Mouse (Mus musculus) limb, embryonic 15.5 days (tissue): ENCODE measurements around the gene Gatd1. TPM values are rescaled to one million over a fixed set of nuclear protein-coding genes. Genes with fewer than 3 reads are reported as not detected.
A peak's percentile ranks its signal among the peaks of the same experiment; 100 is the strongest.

Experiments used
- ATAC-seq: fragments of 200-750 bp; cut with Nextera tagmentation; 2 replicates; pipeline ENCODE4 v1.8.0; 2017; ENCODE audit warnings: low read depth, moderate TSS enrichment; ENCODE audit not compliant: insufficient number of reproducible peaks, low FRiP score, low TSS enrichment
- H3K27ac ChIP-seq: fragments of 300-500 bp; sonication (generic); 2 replicates; pipeline ENCODE4 v1.5.1; 2015; ENCODE audit warnings: moderate library complexity, mild to moderate bottlenecking, inconsistent platforms
- H3K27me3 ChIP-seq: fragments of 300-500 bp; sonication (generic); 2 replicates; pipeline ENCODE4 v1.6.1; 2015; ENCODE audit warnings: inconsistent platforms
- H3K36me3 ChIP-seq: fragments of 300-500 bp; sonication (generic); 2 replicates; pipeline ENCODE4 v1.6.1; 2015; ENCODE audit warnings: inconsistent platforms
- H3K4me1 ChIP-seq: fragments of 300-500 bp; sonication (generic); 2 replicates; pipeline ENCODE4 v1.6.1; 2015; ENCODE audit warnings: inconsistent platforms
- H3K4me2 ChIP-seq: fragments of 300-500 bp; sonication (generic); 2 replicates; pipeline ENCODE4 v1.6.1; 2015; ENCODE audit warnings: mild to moderate bottlenecking, inconsistent platforms
- H3K4me3 ChIP-seq: fragments of 300-500 bp; sonication (generic); 2 replicates; pipeline ENCODE4 v1.5.1; 2015; ENCODE audit warnings: mild to moderate bottlenecking, inconsistent platforms
- H3K9ac ChIP-seq: fragments of 300-500 bp; sonication (generic); 2 replicates; pipeline ENCODE4 v1.6.1; 2015; ENCODE audit warnings: inconsistent platforms
- H3K9me3 ChIP-seq: fragments of 300-500 bp; sonication (generic); 2 replicates; pipeline ENCODE4 v1.6.1; 2016; ENCODE audit warnings: inconsistent platforms
- WGBS: fragments of 180-500 bp; shearing (Covaris S2); methylation state at CpG from one replicate; pipeline ENCODE4 v1.1.7; 2015; 5-methylcytosine and 5-hydroxymethylcytosine counted together
- polyA plus RNA-seq: library from polyadenylated mRNA; unstranded; fragments of >200 nt; fragmentation: Nextera tagmentation; extraction: Ambion mirVana; gene quantifications from 2 replicates; pipeline ENCODE4 v1.2.1, GENCODE M21; 2015

Gene Gatd1
- polyA plus RNA-seq, 1 experiment from 2014 or later: 62.9 TPM

DNA sequence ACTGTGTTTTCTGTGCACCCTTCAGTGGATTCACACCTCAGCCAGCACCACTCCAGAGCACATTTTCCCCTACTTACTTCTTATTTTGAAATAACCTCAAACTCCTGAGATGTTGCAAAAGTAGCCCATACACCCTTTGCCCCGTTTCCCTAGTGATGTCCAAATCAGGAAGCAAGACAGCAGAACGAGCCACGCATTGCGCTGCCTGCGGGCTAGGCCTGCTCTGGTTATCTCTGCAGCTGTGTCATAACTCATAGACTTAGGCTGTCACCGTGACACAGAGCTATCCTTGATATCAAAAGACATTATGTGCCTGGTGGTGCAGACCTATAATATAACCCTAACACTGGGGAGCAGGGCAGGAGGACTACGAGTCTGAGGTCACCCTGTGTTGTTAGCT is 19.8 kb downstream of the Gatd1 start:
- WGBS: 82% methylated on average over 7 of the region's 7 CpGs

DNA sequence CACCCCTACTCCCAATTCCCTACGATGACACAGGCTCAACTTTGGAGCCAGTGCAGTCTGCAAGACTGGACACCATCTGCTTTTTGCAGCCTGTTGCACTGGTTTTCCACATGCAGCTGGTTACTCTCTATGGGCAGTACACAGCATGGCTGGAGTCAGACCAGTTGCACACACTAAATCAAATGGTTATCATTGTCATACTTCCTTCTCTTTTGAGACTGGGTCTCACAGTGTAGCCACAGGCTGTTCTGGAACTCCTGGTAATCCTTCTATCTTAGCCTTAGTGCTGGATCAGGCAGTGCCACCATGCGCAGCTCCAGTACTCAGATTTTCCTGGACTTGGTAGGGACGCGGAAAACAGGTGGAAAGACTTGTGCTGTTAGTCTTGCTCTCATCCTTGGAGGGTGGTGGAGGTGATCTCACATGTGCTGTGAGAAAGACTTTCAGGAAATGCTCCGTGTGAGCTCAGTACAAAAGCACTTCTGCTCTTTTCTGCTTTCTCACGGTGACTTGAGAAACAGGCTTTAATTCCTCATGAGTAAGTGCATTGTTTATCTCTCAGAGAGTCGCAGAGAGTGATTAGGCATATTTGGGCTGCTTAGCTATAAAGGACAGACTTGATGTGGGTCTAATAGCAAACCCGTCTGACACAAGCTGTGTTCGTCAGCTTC is 21.2 kb downstream of the Gatd1 start:
- Histone ChIP-seq H3K4me1 (peaks cover 16% of the 10 kb centered on the region), H3K4me3 (peak overlapping the region; percentile 82), H3K9me3 (no peaks in the 10 kb centered on the region), H3K9ac (peak overlapping the region; percentile 39), H3K36me3 (peaks cover 18% of the 10 kb centered on the region), H3K27ac (peak overlapping the region; percentile 82), H3K27me3 (0 out of 2 replicates have a peak, but pooled peaks cover 3% of the 10 kb centered on the region), H3K4me2 (peak overlapping the region; percentile 90)
- 30% methylated on average over 9 of the region's 9 CpGs for WGBS
- no peak for ATAC-seq

More for the DNA sequence above, 19.8 kb downstream of the Gatd1 start:
- no peaks in the 10 kb centered on the region for H3K9me3 ChIP-seq
- H3K36me3 ChIP-seq: peaks cover 29% of the 10 kb centered on the region
- 0 out of 2 replicates have a peak, but pooled peaks cover 3% of the 10 kb centered on the region for H3K27me3 ChIP-seq
- peaks cover 16% of the 10 kb centered on the region for H3K4me1 ChIP-seq
- H3K9ac ChIP-seq: no peak overlapping the region
- H3K4me3 ChIP-seq: no peak overlapping the region
- no peak overlapping the region for H3K27ac ChIP-seq
- no peak overlapping the region for H3K4me2 ChIP-seq
- ATAC-seq: no peak

DNA sequence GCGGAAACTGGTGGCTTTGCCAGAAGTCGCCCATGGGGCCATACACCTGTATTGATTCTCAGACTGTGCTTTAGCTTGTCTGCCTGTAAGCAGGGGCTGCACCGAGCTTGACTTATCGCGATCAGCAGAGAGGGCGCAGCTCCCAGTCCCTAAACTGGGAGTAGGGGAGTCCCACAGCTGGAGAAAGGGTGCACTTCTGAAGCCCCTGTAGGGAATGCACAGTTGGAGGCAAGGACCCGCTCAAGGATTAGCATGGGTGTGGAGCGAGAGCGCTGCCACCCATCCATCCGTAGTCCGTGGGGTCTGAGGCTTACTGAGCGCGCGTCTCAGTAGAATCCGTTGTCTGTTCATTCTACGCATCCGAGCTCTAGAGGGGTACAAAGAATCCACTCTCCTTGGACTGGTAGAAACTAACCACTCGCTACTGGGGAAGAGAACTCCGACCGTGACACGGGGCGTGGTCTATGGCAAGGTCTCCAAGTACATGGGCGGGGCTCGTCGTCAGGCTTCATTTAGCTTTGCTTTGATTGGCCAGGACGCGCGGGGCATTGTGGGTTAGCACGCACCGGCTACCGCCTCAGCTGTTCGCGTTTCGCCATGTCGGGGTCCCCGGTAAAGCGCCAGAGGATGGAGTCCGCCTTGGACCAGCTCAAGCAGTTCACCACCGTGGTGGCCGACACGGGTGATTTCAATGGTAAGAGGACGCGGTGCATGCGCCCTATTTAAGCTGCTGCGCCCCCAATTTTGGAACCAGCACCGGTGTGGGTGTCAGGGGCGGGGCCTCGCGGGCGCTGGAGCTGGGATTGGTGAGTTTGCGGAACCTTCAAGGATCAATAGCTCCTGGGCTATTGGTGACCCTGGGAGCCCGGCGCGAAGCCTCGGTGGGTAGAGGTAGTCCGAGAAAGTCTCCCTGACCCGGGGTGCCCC is 22.0 kb downstream of the Gatd1 start, which contains the start of gene Taldo1:
TSS of gene Taldo1 (plus strand) at position 575 of the 927 bp plus-strand sequence.
- WGBS: under 1% methylated on average over 57 of the region's 57 CpGs
- Histone ChIP-seq H3K27me3 (0 out of 2 replicates have a peak, but pooled peaks cover 3% of the 10 kb centered on the region), H3K9me3 (no peaks in the 10 kb centered on the region), H3K4me2 (peak within 1 kb of the TSS; percentile 90), H3K9ac (peak within 1 kb of the TSS; percentile 39), H3K36me3 (peaks cover 13% of the 10 kb centered on the region), H3K27ac (peak within 1 kb of the TSS; percentile 82), H3K4me1 (peaks cover 16% of the 10 kb centered on the region), H3K4me3 (peak within 1 kb of the TSS; percentile 82)
- ATAC-seq: peak; percentile 95

DNA sequence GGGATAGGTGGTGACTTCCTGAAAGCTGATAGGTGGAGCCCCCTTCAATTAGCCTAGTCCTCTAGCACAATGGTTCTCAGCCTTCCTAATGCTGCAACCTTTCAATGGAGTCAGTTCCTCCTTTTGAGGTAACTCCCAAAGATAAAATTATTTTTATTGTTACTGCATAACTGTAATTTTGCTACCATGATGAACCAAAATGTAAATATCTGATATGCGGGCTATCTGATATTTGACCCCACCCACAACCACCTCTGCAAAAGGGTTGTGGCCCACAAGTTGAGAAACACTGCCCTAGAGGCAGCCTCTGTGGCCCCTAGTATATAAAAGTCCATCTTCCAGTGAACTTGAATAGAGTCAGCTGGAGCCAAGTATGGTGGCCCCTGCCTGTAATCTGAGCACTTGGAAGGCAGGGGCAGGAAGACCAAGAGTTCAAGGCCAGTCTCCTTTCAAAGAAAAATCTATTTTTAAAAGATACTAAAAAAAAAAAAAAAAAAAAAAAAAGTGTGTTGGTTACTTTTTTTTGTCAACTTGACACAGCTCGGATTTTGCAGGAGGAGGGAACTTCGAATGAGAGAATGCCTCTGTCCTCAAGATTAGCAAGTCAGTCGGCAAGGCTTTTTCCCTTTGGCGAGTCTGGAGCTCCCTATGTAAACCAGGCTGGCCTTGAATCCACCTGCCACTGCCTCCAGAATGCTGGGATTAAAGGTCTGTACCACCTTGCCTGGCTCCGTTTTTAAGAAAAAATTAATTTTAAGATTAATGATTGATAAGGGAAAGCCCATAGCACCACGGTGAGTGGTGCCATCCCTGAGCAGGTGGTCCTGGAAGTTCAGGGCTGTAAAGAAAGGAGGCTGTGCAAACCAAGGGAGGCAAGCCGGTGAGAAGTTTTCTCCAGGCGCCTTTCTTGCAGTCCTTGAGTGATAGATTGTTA is 23.3 kb downstream of the Gatd1 start:
- H3K4me1 ChIP-seq: peaks cover 16% of the 10 kb centered on the region
- 49% methylated on average over 9 of the region's 9 CpGs for WGBS
- H3K27ac ChIP-seq: no peak overlapping the region
- H3K4me3 ChIP-seq: no peak overlapping the region
- H3K4me2 ChIP-seq: no peak overlapping the region
- ATAC-seq: no peak
- H3K36me3 ChIP-seq: peaks cover under 1% of the 10 kb centered on the region; the same call in 1 of the 2 replicates
- H3K27me3 ChIP-seq: 0 out of 2 replicates have a peak, but pooled peaks cover 3% of the 10 kb centered on the region
- no peak overlapping the region for H3K9ac ChIP-seq
- H3K9me3 ChIP-seq: no peaks in the 10 kb centered on the region

DNA sequence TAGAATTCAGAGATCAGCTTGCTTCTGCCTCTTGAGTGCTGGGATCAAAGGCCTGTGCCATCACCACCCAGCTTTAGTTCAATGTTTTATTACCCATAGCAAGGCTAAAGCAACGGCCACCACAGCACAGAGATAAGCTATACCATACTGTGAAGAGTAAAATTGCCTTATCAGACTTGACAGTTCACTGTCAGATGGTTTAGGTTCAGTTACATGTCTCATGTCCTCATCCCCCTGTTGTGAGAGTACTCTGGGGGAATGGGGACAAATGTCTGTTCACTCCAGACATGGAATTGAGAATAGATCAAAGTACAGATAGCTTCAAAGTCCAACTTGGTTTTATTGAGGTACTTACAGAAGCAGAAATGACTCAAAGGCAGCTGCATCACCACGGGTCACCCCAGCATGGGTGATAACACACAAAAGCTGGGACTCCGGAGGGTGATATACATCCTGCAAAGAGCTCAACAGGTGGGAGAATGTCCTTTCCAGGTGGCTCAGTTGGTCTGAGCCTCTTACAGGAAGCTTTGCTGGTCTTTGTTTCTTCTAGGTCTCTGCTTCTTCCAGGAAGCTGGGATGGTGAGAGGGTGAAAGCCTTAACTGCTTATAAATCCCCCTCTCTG is 25.3 kb downstream of the Gatd1 start:
- 0 out of 2 replicates have a peak, but pooled peaks cover 8% of the 10 kb centered on the region for H3K27me3 ChIP-seq
- H3K36me3 ChIP-seq: no peaks in the 10 kb centered on the region
- H3K9me3 ChIP-seq: no peaks in the 10 kb centered on the region
- H3K27ac ChIP-seq: no peak overlapping the region
- no peak overlapping the region for H3K9ac ChIP-seq
- no peak overlapping the region for H3K4me2 ChIP-seq
- no peak for ATAC-seq
- no peak overlapping the region for H3K4me3 ChIP-seq
- WGBS: 46% methylated on average over 3 of the region's 3 CpGs
- H3K4me1 ChIP-seq: peaks cover 14% of the 10 kb centered on the region

DNA sequence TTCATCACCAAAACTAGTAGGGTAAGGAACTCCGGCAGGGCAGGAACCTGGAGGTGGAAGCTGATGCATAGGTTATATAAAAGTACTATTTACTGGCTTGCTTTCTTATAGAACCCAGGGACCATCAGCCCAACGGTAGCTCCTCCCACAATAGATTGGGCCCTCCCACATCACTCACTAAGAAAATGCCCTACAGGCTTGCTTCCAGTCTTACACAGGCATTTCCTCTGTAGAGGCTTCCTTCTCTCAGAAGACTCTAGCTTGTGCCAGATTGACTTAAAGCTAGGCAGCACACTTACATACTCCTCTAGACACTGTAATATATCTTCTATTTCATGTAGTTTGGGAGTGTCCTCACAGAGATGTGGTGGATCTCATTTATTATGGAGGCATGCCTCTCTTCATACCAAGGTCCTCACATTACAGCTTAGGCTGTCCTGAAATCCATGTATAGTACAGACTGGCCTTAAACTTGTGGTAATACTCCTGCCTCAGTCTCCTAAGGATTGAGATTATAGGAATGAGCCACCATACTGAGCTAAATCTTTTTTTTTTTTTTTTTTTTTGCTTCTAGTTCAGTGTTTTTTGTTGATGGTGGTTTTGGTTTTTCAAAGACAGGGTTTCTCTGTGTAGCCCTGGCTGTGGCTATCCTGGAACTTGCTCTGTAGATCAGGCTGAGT is 26.0 kb downstream of the Gatd1 start:
- H3K27me3 ChIP-seq: 0 out of 2 replicates have a peak, but pooled peaks cover 8% of the 10 kb centered on the region
- H3K9ac ChIP-seq: no peak overlapping the region
- no peak overlapping the region for H3K4me2 ChIP-seq
- ATAC-seq: no peak
- H3K36me3 ChIP-seq: no peaks in the 10 kb centered on the region
- no peak overlapping the region for H3K27ac ChIP-seq
- 42% methylated on average over 2 of the region's 2 CpGs for WGBS
- peaks cover 11% of the 10 kb centered on the region for H3K4me1 ChIP-seq
- H3K9me3 ChIP-seq: no peaks in the 10 kb centered on the region
- H3K4me3 ChIP-seq: no peak overlapping the region

DNA sequence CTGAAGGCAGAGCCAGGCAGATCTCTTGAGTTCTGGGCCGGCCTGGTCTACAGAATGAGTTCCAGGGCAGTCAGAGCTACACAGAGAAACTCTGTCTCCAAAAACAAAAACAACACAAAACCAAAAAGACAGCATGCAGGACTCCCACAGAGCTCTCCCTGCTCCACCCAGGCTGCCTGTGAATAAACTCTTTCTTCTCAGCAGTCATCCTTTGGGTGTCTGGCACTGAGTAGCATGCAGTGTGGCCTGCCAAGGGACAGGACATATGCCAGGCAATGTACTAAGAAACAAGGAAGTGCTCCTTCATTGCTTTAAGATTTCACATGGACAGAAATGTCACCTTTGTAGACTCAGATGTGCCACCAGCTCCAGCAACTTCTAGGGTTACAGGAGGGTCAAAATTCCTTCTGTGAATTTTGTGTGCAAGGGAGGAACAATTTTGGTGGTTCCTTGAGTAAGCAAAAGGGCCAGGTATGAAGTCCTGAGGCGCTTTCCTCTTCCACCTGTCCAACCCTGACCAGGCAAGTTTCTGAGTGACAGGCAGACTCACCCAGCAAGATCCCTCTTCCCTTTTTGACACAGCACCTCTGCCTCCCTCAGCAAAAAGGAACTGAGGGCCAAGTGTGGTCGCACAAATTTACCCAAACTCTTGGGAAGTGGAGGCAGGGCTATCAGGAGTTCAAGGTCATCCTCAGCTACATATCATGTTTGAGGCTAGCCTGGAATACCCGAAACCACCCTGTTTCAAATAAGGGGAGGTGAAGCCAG is 32.7 kb downstream of the Gatd1 start:
- H3K4me2 ChIP-seq: no peak overlapping the region
- no peak for ATAC-seq
- no peaks in the 10 kb centered on the region for H3K36me3 ChIP-seq
- 0 out of 2 replicates have a peak, but pooled peaks cover 3% of the 10 kb centered on the region for H3K4me1 ChIP-seq
- WGBS: 69% methylated on average over 4 of the region's 4 CpGs
- no peaks in the 10 kb centered on the region for H3K9me3 ChIP-seq
- no peak overlapping the region for H3K27ac ChIP-seq
- H3K27me3 ChIP-seq: 0 out of 2 replicates have a peak, but pooled peaks cover 5% of the 10 kb centered on the region
- H3K9ac ChIP-seq: no peak overlapping the region
- H3K4me3 ChIP-seq: no peak overlapping the region

DNA sequence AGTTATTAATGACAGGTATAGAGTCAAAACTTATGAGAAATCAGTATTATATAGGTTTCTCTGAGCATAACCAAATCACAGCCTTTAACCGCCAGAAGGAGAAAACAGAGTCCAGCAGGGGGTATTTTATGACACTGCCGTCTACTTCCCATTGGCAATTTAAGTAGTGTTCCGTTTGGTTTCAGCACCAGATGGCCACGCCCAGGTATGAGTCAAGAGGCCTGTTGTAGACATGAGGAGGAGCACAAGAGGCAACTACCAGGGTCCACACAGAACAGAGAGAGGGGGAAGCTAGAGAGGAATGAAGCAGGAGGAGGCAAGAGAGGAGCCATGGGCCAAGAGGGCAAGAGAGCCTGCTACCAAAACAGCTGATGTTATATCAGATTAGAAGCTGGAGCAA is 34.4 kb downstream of the Gatd1 start:
- Histone ChIP-seq H3K9ac (no peak overlapping the region), H3K4me3 (no peak overlapping the region), H3K9me3 (no peaks in the 10 kb centered on the region), H3K36me3 (no peaks in the 10 kb centered on the region), H3K4me1 (0 out of 2 replicates have a peak, but pooled peaks cover 3% of the 10 kb centered on the region), H3K4me2 (no peak overlapping the region), H3K27me3 (0 out of 2 replicates have a peak, but pooled peaks cover 5% of the 10 kb centered on the region), H3K27ac (no peak overlapping the region)
- 27% methylated on average over 4 of the region's 4 CpGs for WGBS
- ATAC-seq: no peak

DNA sequence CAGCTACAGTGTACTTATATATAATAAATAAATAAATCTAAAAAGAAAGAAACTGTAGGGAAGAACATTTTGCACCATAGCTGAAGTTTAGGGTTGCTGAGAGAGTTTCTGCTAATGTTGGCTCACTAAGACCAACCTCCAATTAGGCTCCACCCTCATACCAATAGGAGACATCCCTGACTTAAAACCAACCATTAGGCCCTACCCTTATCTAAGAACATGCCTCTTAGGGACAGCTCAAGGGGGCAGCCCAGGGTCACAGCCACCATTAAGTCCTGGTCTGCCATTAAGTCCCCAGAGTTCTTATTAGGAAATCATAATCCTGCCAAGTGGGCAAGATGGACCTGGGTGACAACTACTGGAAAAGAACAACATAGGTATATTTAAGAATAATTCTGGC is 39.5 kb downstream of the Gatd1 start:
- Histone ChIP-seq H3K27ac (no peak overlapping the region), H3K4me2 (no peak overlapping the region), H3K4me1 (no peaks in the 10 kb centered on the region), H3K9me3 (no peaks in the 10 kb centered on the region), H3K4me3 (no peak overlapping the region), H3K36me3 (no peaks in the 10 kb centered on the region), H3K27me3 (no peaks in the 10 kb centered on the region), H3K9ac (no peak overlapping the region)
- ATAC-seq: no peak

DNA sequence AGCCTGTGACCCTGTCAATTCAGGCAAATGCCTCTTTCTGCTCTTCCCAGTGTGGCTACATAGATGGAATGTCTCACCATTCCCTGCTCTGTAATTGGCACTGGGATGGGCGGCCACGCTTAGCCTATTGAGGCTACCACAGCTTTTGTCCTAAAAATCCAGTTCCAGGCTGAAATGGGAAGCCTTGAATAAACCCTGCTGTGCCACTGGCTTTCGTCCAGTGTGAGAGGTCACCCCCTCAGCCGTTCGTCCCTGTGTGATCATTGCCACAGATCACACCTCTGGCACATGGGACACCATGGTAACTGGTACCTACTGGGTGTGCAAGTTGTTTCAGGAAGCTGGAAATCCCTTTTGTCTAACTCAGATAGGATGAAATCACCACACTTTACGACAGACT is 40.3 kb downstream of the Gatd1 start:
- ATAC-seq: no peak
- WGBS: 74% methylated on average over 6 of the region's 6 CpGs
- Histone ChIP-seq H3K27ac (no peak overlapping the region), H3K4me3 (no peak overlapping the region), H3K4me2 (no peak overlapping the region), H3K4me1 (no peaks in the 10 kb centered on the region), H3K27me3 (no peaks in the 10 kb centered on the region), H3K9me3 (no peaks in the 10 kb centered on the region), H3K36me3 (no peaks in the 10 kb centered on the region), H3K9ac (no peak overlapping the region)
